Mouse (Mus musculus) forebrain, embryonic 14.5 days (tissue): ENCODE data around the gene Nip7. TPM values are rescaled to one million over a fixed set of nuclear protein-coding genes. Genes with fewer than 3 reads are reported as not detected.
"Not testable (repeated sequence)": the region's sequence is repeated elsewhere in the genome, so short reads cannot be mapped to it uniquely, and the experiment has no call there.

Experiments used
- ATAC-seq: fragments of 200-750 bp; cut with Nextera tagmentation; 2 replicates; pipeline ENCODE4 v1.8.0; 2017; ENCODE audit warnings: mild to moderate bottlenecking, moderate library complexity
- DNase-seq: peaks from one replicate; pipeline ENCODE4 v3.0.0-alpha.2; 2015; ENCODE audit warnings: low spot score
- H3K27ac ChIP-seq: fragments of 300-500 bp; sonication (generic); 2 replicates; pipeline ENCODE4 v1.5.1; 2014; ENCODE audit warnings: low read depth, mild to moderate bottlenecking, control low read depth, low read length, moderate library complexity
- H3K27me3 ChIP-seq: fragments of 300-500 bp; sonication (generic); replicated peaks from 2 replicates; pipeline ENCODE4 v1.6.1; 2014; ENCODE audit warnings: low read length, control low read depth, mixed read lengths; ENCODE audit not compliant: control insufficient read depth, insufficient read depth
- H3K36me3 ChIP-seq: fragments of 300-500 bp; sonication (generic); 2 replicates; pipeline ENCODE4 v1.6.1; 2014; ENCODE audit warnings: low read length, control low read depth; ENCODE audit not compliant: control insufficient read depth, insufficient read depth
- H3K4me1 ChIP-seq: fragments of 300-500 bp; sonication (generic); 2 replicates; pipeline ENCODE4 v1.6.1; 2014; ENCODE audit warnings: antibody characterized with exemption, low read length, control low read depth; ENCODE audit not compliant: control insufficient read depth, insufficient read depth
- H3K4me2 ChIP-seq: fragments of 300-500 bp; sonication (generic); 2 replicates; pipeline ENCODE4 v1.6.1; 2014; ENCODE audit warnings: mild to moderate bottlenecking, control low read depth, low read length
- H3K4me3 ChIP-seq: fragments of 300-500 bp; sonication (generic); 2 replicates; pipeline ENCODE4 v1.5.1; 2014; ENCODE audit warnings: low read depth, low read length, control low read depth
- H3K9ac ChIP-seq: fragments of 300-500 bp; sonication (generic); 2 replicates; pipeline ENCODE4 v1.6.1; 2014; ENCODE audit warnings: mild to moderate bottlenecking, low read length, control low read depth, moderate library complexity
- H3K9me3 ChIP-seq: fragments of 300-500 bp; sonication (generic); replicated peaks from 2 replicates; pipeline ENCODE4 v1.6.1; 2016; ENCODE audit warnings: low read length, control low read depth, mixed read lengths; ENCODE audit not compliant: control insufficient read depth
- WGBS: fragments of 180-500 bp; shearing (Covaris S2); extraction: QIAGEN DNeasy Blood & Tissue Kit; methylation state at CpG from one replicate; pipeline ENCODE4 v1.1.7; 2014; 5-methylcytosine and 5-hydroxymethylcytosine counted together
- polyA plus RNA-seq: library from polyadenylated mRNA; unstranded; fragments of >200 nt; fragmentation: Nextera tagmentation; extraction: Ambion mirVana; gene quantifications from 2 replicates; pipeline ENCODE4 v1.2.1, GENCODE M21; 2014

Gene Nip7
- polyA plus RNA-seq, 1 experiment from 2014 or later = 106 TPM

DNA sequence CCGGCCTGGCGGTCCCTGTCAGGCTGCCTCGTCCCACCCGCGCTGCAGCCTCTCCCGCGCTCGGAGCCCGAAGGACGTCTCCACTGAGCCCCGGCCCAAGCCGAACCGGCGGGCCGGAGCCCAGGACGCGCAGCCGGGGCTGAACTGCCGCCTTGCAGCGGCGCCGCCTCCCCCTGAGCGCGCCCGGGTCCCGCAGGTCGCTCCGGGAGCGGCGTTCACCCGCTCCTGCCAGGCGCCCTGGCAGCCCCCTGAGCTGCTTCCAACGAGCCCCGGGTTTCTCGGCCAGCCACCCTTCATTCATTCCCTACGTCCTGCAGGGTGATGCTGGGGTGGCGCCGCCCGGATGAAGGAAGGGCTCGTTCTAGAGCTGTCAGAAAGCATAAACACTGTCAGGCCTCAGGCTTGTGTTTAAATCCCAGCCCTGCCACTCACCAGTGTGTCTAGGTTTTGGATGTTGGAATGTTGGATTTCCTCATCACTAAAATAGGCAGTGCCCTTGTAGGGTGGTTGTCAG lies 25.0 kb upstream of the Nip7 start:
- H3K4me3 ChIP-seq = peak overlapping the region; percentile 92
- H3K4me2 ChIP-seq = peak overlapping the region; percentile 84
- peak overlapping the region; percentile 95 for H3K9ac ChIP-seq
- H3K4me1 ChIP-seq = peaks cover 10% of the 10 kb centered on the region
- DNase-seq (no peak), ATAC-seq (no peak; the same call in 1 of the 2 replicates)
- no peaks in the 10 kb centered on the region for H3K27me3 ChIP-seq
- H3K9me3 ChIP-seq = no peaks in the 10 kb centered on the region
- WGBS = under 1% methylated on average over 38 of the region's 40 CpGs
- peak overlapping the region; percentile 69 for H3K27ac ChIP-seq
- peaks cover 8% of the 10 kb centered on the region for H3K36me3 ChIP-seq

DNA sequence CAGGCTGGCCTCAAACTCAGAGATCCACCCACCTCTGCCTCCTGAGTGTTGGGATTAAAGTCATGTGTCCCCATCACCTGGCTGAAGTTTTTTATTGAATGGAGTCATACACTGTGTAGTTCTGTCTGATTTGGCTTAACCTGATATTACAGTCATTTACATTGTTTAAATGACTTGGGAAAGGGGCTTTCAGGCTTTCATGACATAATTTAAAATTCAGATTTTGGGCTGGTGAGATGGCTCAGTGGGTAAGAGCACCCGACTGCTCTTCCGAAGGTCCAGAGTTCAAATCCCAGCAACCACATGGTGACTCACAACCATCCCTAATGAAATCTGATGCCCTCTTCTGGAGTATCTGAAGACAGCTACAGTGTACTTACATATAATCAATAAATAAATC lies 23.1 kb upstream of the Nip7 start:
- not testable (repeated sequence) for H3K27ac ChIP-seq, DNase-seq, H3K4me3 ChIP-seq, H3K4me2 ChIP-seq, H3K27me3 ChIP-seq, H3K9ac ChIP-seq, H3K9me3 ChIP-seq, ATAC-seq
- 89% methylated on average over 2 of the region's 2 CpGs for WGBS
- Histone ChIP-seq H3K36me3 (peaks cover 19% of the 10 kb centered on the region), H3K4me1 (peaks cover 10% of the 10 kb centered on the region)

DNA sequence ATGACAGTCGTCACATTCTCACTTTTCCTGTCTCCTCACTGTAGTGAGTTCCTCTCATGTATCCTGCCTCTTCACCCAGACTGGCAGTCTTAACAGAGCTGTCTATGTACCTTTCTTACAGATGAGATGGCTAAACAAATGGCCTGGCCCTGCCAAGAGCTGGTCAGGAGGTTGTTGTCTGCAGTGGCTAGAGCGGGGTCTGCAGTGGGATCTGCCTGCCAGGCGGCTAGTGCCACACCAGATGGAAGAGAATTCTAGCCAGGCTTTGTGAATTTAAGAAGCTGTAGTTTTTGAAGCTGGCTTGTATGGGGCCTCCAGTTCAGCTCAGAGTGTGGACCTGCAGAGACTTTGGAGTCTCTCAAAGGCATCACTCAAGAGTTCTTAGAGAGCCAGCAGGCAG lies 21.0 kb upstream of the Nip7 start:
- no peak overlapping the region for H3K4me2 ChIP-seq
- no peak overlapping the region for H3K27ac ChIP-seq
- ATAC-seq (no peak), DNase-seq (no peak)
- WGBS = 88% methylated on average over 3 of the region's 3 CpGs
- H3K4me1 ChIP-seq = peaks cover 10% of the 10 kb centered on the region
- H3K36me3 ChIP-seq = peaks cover 38% of the 10 kb centered on the region
- H3K9ac ChIP-seq = no peak overlapping the region
- no peak overlapping the region for H3K4me3 ChIP-seq
- H3K27me3 ChIP-seq = no peaks in the 10 kb centered on the region
- no peaks in the 10 kb centered on the region for H3K9me3 ChIP-seq

DNA sequence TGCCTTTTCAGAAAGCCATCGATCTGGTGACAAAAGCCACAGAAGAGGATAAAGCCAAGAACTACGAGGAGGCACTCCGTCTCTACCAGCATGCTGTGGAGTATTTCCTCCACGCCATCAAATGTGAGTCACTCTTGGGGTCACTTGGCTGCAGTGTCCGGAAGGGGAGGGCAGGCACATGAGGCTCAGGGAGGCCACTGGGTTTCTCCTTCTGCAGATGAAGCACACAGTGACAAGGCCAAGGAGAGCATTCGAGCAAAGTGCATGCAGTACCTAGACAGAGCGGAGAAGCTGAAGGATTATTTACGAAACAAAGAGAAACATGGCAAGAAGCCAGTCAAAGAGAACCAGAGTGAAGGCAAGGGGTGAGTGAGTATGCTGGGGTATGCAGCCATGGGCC lies 20.1 kb upstream of the Nip7 start:
- H3K4me2 ChIP-seq = no peak overlapping the region
- no peak for DNase-seq
- H3K27ac ChIP-seq = no peak overlapping the region
- H3K9ac ChIP-seq = no peak overlapping the region; the same call in 1 of the 2 replicates
- 85% methylated on average over 8 of the region's 8 CpGs for WGBS
- H3K36me3 ChIP-seq = peaks cover 48% of the 10 kb centered on the region
- no peaks in the 10 kb centered on the region for H3K9me3 ChIP-seq
- peaks cover 10% of the 10 kb centered on the region for H3K4me1 ChIP-seq
- H3K4me3 ChIP-seq = no peak overlapping the region
- H3K27me3 ChIP-seq = no peaks in the 10 kb centered on the region
- no peak for ATAC-seq

DNA sequence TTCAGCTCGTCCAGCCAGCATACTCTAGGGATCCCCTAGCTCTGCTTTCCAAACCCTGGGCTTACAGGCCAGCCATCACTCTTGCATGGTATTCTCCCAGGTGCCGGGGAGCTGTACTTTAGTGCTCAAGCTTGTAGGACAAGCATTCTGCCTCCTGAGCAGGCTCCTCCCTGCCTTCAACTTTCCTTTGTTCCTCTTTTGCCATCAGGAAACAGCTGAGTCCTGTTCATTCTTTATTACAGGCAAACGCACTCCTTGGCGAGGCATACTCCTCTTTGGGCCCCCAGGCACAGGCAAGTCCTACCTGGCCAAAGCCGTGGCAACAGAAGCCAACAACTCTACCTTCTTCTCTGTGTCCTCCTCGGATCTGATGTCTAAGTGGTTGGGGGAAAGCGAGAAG lies 16.0 kb upstream of the Nip7 start:
- H3K27me3 ChIP-seq = no peaks in the 10 kb centered on the region
- no peak overlapping the region for H3K27ac ChIP-seq
- ATAC-seq (no peak), DNase-seq (no peak)
- no peak overlapping the region for H3K4me2 ChIP-seq
- H3K4me1 ChIP-seq = no peaks in the 10 kb centered on the region
- no peak overlapping the region for H3K9ac ChIP-seq
- peaks cover 83% of the 10 kb centered on the region for H3K36me3 ChIP-seq
- WGBS = 85% methylated on average over 7 of the region's 7 CpGs
- no peaks in the 10 kb centered on the region for H3K9me3 ChIP-seq
- no peak overlapping the region for H3K4me3 ChIP-seq

DNA sequence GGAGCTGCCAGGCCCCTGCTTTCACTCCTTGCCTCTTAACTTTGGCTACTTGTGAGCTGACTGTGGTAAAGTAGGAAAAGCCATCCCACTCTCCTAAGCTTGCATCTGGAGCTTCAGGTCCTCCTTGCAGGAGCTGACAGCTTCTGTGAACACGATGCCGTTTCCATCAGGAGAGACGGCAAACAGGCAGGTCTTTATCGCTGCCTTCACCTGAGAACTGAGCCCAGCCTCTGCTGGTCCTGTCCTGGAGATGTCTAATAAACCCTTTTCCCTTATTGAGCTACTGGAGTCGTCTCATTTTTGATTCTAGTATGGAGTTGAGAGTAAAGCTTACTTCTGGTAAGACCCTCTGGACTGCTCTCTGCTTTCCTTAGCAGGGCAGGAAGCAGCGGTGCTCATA lies 11.2 kb upstream of the Nip7 start:
- Histone ChIP-seq H3K4me1 (peaks cover 4% of the 10 kb centered on the region), H3K27me3 (no peaks in the 10 kb centered on the region), H3K9ac (no peak overlapping the region), H3K27ac (no peak overlapping the region), H3K36me3 (peaks cover 82% of the 10 kb centered on the region), H3K9me3 (no peaks in the 10 kb centered on the region), H3K4me3 (no peak overlapping the region), H3K4me2 (no peak overlapping the region)
- 89% methylated on average over 6 of the region's 6 CpGs for WGBS
- no peak for DNase-seq
- ATAC-seq = no peak

DNA sequence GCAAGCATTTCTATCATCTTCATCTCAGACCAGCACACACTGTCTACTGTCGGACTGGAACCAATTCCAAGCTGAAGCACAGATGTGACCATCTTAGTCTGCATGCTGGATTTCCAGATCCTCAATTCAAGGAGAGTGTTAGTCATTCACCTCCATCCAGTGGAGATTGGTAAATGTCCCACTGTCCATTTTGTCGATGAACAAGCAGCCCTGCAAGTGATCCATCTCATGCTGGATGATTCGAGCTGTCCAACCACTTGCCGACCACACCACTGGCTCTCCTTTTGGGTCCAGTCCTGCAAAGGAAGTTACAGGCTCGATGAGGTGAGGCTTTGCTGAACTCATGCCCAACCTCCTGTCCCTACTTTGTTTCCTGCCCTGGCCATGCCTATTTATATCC lies 9.7 kb upstream of the Nip7 start:
- peaks cover 83% of the 10 kb centered on the region for H3K36me3 ChIP-seq
- no peak overlapping the region for H3K9ac ChIP-seq
- 88% methylated on average over 5 of the region's 5 CpGs for WGBS
- no peak for DNase-seq
- no peak for ATAC-seq
- H3K4me3 ChIP-seq = no peak overlapping the region
- no peak overlapping the region for H3K27ac ChIP-seq
- no peak overlapping the region for H3K4me2 ChIP-seq
- no peaks in the 10 kb centered on the region for H3K27me3 ChIP-seq
- no peaks in the 10 kb centered on the region for H3K9me3 ChIP-seq
- H3K4me1 ChIP-seq = peaks cover 4% of the 10 kb centered on the region

DNA sequence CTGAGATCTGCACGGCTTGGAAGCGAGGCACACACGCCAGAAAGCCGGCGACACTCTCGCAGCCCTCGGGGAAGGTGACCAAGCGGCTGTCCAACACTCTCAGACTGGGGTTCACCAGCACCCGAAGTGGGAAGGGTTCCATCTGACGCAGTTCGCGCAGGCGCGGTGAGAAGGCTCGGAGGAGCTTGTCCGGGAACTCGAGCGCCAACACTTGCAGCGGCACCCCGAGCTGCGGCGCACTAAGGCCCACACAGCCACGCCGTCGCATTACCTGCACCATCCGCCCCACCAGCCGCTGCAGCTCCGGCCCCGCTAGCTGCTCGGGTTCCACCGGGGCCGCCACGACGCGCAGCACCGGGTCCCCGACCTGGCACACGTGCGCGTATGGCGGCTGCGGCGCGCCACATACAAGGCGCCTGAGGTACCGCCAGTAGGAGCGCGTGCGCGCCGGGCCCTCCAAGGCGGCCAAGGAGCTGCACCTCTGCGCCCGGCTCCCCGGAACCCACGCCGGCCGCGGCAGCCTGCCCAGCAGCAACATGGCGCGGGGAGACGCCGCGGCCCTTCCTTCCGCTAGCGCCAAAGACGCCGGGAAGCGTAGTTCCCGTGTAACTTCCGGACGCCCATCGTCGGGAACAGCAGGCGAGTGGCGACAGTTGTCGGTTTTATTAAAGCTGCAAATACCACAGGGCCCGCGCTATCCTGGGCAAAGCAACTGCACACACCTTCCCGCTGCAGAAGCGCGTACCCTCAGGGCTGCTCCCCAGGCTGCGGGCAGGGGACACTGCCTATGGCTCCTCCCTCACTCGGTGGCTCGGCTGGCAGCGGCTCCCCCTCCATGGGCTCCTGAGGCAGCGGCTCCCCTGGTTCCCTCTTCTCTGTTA lies 8.4 kb upstream of the Nip7 start, which contains the start of gene Pdf:
Pdf (minus strand) TSS at position 554 of the 881 bp plus-strand sequence.
- H3K9ac ChIP-seq = peak within 1 kb of the TSS; percentile 81
- ATAC-seq = peak; percentile 88
- peak within 1 kb of the TSS; percentile 71 for H3K4me3 ChIP-seq
- under 1% methylated on average over 83 of the region's 87 CpGs for WGBS
- H3K9me3 ChIP-seq = no peaks in the 10 kb centered on the region
- H3K27ac ChIP-seq = peak within 1 kb of the TSS; percentile 91
- peaks cover 83% of the 10 kb centered on the region for H3K36me3 ChIP-seq
- peak within 1 kb of the TSS; percentile 68 for H3K4me2 ChIP-seq
- peaks cover 4% of the 10 kb centered on the region for H3K4me1 ChIP-seq
- peak; percentile 83 for DNase-seq
- no peaks in the 10 kb centered on the region for H3K27me3 ChIP-seq

DNA sequence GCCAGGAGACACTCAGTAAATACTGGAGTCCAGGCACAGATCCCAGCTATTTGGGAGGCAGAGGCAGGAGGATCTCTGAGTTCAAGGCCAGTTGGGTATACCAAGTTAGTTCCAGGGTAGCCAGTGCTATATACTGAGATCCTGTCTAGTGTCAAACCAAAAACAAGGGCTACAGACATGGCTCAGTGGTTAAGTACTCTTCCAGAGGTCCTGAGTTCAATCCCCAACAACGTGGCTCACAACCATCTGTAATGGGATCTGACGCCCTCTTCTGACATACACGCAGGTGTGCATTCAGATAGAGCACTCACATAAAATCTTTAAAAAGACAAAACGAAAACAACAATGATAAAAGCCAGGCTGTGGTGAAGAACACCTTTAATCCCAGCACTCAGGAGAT lies 7.2 kb upstream of the Nip7 start:
- Histone ChIP-seq H3K4me2 (peak overlapping the region; percentile 68), H3K27me3 (no peaks in the 10 kb centered on the region)
- 98% methylated on average over 4 of the region's 4 CpGs for WGBS

More for the DNA sequence above, 7.2 kb upstream of the Nip7 start:
- no peaks in the 10 kb centered on the region for H3K9me3 ChIP-seq
- no peak for ATAC-seq
- no peak overlapping the region for H3K4me3 ChIP-seq
- H3K9ac ChIP-seq = no peak overlapping the region
- H3K36me3 ChIP-seq = peaks cover 81% of the 10 kb centered on the region
- peaks cover 4% of the 10 kb centered on the region for H3K4me1 ChIP-seq
- no peak for DNase-seq
- no peak overlapping the region for H3K27ac ChIP-seq
